Mouse (Mus musculus): Measurements from ENCODE around the gene Slc7a15. TPM values are rescaled to one million over a fixed set of nuclear protein-coding genes. Genes with fewer than 3 reads are reported as not detected.
"Not testable (repeated sequence)": the region's sequence is repeated elsewhere in the genome, so short reads cannot be mapped to it uniquely, and the experiment has no call there.

The Slc7a15 gene
- not detected for total RNA-seq (2021)

GRCm38 (mm10) chr12:8598966-8599365 is at the start of gene Slc7a15:
Gene Slc7a15, minus strand, starts transcription at chr12:8599066.
- intact Hi-C loops (cut with DNase I); DNase-seq (ENCODE audit: low spot score): not testable (repeated sequence)

- DNase-seq (ENCODE audit: low spot score); intact Hi-C loops (cut with DNase I): not testable (repeated sequence)
Measured at GRCm38 (mm10) chr12:8648211-8648610, 49.3 kb upstream of the Slc7a15 start.

DNA sequence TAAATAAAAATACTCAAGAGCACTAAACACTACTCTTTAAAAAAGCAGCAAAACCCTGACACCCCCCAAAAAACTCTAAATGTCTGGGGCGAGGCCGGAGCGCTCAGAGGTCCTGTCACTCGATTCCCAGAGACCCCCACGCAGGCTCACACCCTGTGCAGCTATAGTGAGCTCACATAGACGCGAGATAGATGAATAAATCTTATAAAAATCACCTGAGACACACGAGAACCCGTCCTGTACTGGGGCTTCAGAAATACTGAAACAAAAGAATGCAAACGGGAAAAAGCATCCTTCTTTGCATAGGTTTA is 42.5 kb upstream of the Slc7a15 start:
- intact Hi-C loops (cut with DNase I), result loop anchor here (2.0 kb wide), 1 partner anchor 361 kb away; no protein-coding TSS in a partner anchor
- DNase-seq (ENCODE audit: low spot score), result no peak

DNA sequence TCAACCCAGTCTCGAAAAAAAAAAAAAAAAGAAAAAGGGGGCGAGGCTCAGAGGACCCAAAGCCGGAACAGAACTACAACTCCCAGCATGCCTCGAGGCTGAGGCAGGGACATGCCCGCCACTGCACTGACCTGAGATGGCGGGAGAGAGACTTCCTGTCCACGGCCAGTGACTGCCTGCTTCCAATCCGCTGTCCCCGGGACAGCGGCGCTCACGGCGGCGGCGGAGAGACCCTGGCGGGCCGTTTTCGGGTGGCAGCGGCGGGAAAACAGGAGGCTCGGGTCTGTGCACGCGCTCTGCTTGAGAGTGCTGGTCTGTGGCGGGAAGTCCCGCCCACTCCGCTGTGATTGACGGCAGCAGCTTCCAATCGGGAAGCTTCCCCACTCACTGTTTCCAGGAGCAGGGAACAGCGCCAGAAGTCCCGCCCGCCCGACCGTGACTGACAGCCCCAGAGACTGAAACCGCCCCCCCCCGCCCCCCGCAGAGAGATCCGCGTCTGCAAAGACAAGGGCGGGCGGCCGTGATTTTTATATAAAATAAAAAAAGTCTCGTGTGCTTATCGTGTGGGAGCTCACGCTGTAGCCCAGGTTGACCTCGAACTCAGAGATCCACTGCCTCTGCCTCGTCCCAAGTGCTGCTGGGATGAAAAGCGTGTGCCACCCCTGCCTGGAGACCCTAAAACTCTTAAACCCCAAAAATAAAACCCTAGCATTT is 42.0 kb upstream of the Slc7a15 start:
- peak; percentile 94 for DNase-seq (ENCODE audit: low spot score)
- intact Hi-C loops (cut with DNase I), result loop anchor here (2.0 kb wide), 1 partner anchor 362 kb away; no protein-coding TSS in a partner anchor

DNA sequence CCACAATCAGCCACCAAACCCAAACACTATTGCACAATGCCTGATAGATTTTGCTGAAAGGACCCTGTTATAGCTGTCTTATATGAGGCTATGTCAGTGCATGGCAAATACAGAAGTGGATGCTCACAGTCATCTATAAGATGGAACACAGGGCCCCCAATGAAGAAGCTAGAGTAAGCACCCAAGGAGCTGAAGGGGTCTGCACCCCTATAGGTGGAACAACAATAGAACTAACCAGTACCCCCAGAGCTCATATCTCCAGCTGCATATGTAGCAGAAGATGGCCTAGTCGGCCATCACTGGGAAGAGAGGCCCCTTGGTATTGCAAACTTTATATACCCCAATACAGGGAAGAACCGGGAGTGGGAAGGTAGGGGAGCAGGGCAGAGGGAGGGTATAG is 41.3 kb upstream of the Slc7a15 start:
- not testable (repeated sequence) for DNase-seq (ENCODE audit: low spot score)
- intact Hi-C loops (cut with DNase I), result loop anchor here (2.0 kb wide), 1 partner anchor 363 kb away; no protein-coding TSS in a partner anchor

DNA sequence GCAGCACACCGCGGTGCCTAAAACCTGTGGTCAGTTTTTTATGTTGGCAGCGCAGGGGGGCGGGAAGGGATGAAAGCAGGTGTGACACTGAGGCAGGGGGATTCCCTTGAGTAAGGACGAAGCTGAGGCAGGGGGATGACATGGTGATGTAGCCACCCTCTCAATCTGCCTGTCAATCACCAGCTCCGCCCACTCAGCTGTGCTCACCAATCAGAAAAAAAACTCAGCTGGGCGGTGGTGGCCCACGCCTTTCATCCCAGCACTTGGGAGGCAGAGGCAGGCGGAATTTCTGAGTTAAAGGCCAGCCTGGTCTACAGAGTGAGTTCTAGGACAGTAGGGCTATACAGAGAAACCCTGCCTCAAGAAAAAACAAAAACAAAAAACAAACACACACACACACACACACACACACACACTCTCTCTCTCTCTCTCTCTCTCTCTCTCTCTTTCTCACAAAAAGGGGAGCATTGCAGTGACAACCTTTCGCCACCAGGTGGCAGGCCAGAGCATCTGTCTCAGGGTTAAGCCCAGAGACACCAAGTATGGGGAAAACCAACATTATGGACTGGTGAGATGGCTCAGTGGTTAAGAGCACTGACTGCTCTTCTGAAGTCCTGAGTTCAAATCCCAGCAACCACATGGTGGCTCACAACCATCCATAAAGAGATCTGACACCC is 39.7 kb upstream of the Slc7a15 start:
- intact Hi-C loops (cut with DNase I), result loop anchor here (2.0 to 10.0 kb wide), 3 partner anchors 34 to 314 kb away; no protein-coding TSS in a partner anchor
- peak; percentile 35 for DNase-seq (ENCODE audit: low spot score)

DNA sequence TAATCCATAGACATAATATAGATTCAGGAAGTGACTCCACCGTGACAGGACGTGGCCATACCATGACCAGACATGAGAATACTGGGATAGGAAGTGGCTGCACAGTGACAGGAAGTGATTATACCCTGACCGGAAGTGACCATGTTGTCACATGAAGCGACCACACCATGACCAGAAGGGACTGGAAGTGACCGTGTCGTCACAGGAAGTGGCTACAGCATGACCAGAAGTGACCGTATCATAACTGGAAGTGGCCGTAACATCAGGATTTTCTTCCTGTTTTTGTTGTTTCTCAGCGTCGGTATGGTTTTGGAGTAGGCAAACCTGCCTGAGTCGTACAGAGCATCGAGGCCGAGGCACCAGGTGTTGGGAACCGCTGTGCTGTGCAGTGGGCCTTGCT is 38.1 kb upstream of the Slc7a15 start:
- intact Hi-C loops (cut with DNase I), result loop anchor here (5.0 to 10.0 kb wide), 2 partner anchors 245 to 312 kb away; no protein-coding TSS in a partner anchor
- DNase-seq (ENCODE audit: low spot score), result no peak

DNA sequence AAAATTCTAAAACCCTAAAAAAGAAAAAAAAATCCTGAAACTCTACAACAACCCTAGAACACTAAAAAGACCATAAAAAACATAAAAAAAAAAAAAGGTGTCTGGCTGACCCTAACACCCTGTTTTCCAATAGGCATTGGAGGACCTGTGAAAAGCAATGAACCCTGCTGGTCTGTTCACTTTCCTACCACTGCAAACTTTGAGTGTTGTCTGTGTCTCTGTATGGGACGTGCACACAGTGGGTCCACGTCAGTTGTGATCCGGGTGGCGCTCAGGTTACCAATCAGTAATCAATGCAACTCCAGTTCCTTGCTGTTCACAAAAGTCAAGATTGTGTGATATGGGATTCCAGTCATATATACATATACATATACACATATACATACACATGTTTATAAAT is 36.7 kb upstream of the Slc7a15 start:
- intact Hi-C loops (cut with DNase I), result loop anchor here (5.0 to 10.0 kb wide), 2 partner anchors 247 to 311 kb away; no protein-coding TSS in a partner anchor

DNA sequence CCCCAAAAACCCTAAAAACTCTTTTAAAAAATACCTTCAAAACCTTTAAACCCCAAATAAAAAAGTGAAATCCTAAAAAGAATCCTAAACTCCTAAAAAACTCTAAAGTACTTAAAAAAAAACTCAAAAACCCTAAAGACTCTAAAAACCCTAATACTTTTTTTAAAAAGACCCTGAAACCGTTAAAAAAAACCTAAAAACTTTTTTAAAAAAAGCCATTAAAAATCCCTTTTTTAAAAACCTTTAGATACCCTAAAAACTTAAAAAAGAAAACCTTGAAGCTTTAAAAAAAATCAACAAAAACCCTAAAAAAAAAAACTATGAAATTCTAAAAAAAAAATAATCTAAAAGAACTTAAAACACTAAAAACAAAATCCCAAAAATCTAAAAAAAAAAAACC is 35.4 kb upstream of the Slc7a15 start:
- intact Hi-C loops (cut with DNase I), result loop anchor here (10.0 kb wide), 1 partner anchor 310 kb away; no protein-coding TSS in a partner anchor
- DNase-seq (ENCODE audit: low spot score), result no peak

More for the DNA sequence above, 36.7 kb upstream of the Slc7a15 start:
- DNase-seq (ENCODE audit: low spot score), result no peak

GRCm38 (mm10) chr12:8632737-8633365 is 34.0 kb upstream of the Slc7a15 start:
- intact Hi-C loops (cut with DNase I), result loop anchor here (10.0 kb wide), 1 partner anchor 308 kb away; no protein-coding TSS in a partner anchor
- no peak for DNase-seq (ENCODE audit: low spot score)

DNA sequence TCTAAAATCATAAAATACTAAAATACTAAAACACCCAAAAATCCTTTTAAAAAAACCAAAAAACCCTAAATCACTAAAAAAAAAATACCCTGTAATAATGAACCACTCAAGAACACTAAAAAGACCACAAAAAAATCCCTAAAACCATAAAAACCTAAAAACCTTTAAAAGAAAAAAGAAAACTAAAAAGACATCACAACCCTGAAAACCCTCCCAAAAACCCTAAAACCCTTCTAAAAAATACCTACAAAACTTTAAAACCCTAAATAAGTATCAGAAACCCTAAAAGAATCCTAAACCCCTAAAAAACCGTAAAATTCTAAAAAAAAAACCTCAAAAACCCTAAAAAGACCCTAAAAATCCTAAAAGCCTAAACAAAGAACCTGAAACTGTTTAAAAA is 32.8 kb upstream of the Slc7a15 start:
- no peak for DNase-seq (ENCODE audit: low spot score)
- intact Hi-C loops (cut with DNase I), result loop anchor here (10.0 kb wide), 1 partner anchor 307 kb away; no protein-coding TSS in a partner anchor

DNA sequence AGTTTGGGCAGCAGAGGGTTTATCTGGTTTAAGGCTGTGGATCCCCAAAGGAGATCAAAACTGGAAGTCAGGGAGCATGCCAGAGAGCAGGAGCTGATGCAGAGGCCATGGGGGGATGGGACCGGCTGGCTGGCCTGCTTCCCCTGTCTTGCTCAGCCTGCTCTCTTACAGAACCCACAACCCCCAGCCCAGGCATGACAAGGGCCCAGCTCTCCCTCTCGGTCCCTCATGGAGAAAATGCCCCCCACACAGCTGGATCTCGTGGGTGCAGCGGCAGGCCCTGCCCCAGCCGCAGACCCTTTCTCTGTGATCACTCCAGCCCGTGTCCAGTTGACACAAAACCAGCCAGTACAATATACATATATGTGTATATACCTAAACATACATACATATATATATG is 30.7 kb upstream of the Slc7a15 start:
- intact Hi-C loops (cut with DNase I), result no loop called here
- DNase-seq (ENCODE audit: low spot score), result no peak

- intact Hi-C loops (cut with DNase I), result no loop called here
- no peak for DNase-seq (ENCODE audit: low spot score)
Measured at GRCm38 (mm10) chr12:8620678-8621018, 21.8 kb upstream of the Slc7a15 start.

DNA sequence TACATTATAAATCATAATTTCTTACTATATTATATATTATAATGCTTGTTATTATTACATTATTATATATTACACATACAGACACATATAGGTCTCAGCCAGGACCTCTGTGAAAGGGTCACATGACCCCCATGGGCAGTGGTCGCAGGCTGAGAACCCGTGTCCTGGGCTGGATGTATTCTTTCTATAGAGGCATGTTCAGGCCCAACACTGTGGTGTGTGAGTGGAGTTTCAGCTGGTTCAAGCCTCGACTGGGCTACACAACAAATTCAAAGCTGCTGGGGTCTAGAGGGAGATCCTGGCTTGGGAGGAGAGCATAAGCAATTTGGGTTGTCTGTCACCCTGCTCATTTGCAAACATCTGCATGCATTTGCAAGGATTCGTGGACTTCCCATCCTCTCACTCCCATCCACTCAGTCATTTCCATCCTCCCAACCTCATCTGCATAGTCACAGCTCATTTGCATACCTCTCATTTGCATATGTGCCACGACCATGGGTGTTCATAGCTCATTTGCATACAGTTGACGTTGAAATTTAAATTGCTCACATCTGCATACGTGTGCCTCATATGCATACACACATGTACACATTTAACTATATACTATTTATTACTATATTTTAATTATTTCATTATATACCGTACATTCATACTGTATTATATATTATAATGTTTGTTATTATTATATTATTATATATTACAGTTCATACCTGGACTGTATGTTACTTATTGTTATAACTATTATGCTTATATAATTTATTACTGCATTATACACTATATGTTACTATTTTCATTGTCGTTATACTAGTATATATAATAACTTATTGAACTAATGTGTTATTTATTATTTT is 21.2 kb upstream of the Slc7a15 start:
- intact Hi-C loops (cut with DNase I), result no loop called here
- DNase-seq (ENCODE audit: low spot score), result no peak

- DNase-seq (ENCODE audit: low spot score), result no peak
- intact Hi-C loops (cut with DNase I), result no loop called here
Measured at GRCm38 (mm10) chr12:8618271-8618670, 19.4 kb upstream of the Slc7a15 start.

- intact Hi-C loops (cut with DNase I), result no loop called here
- no peak for DNase-seq (ENCODE audit: low spot score)
Measured at GRCm38 (mm10) chr12:8609070-8609469, 10.2 kb upstream of the Slc7a15 start.

DNA sequence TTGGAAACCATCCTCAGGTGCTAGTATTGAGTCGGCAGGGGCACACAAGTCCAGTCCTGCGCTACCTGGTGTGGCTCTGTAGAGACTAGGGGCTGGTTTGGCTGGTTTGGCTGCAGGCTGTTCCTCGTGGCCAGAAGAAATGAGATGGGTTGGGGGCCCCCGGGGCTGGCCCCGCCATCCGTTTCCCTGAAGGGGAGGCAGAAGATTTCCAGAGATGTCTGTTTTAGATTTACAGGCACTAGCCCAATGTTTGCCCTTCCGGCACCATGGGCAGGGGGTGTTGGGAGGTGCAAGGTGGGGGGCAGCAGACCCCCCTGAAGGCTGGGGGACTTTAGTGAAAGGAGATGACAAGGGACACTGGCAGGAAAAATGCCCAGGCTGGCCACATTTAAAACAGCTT is 3.3 kb downstream of the Slc7a15 start:
- intact Hi-C loops (cut with DNase I), result no loop called here
- DNase-seq (ENCODE audit: low spot score), result no peak

DNA sequence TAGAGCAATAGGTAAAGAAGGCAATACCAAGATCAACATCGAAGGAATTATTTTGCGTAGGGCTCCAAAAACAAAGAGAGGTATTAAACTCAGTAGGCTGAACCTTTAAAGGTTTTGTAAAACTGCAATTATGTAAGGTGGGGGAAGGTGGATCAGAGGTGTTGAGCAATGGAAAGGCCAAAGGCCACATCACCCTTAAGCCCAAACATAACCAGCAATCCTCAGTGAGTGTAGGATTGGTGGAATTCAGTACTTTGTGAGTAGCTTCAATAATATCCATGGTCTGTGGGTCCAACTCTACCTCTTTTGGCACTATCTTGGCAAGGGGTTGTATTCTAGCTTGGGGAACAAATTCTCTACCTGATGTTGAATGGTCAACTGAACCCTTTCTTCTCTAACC is 7.5 kb downstream of the Slc7a15 start:
- DNase-seq (ENCODE audit: low spot score); intact Hi-C loops (cut with DNase I): not testable (repeated sequence)

DNA sequence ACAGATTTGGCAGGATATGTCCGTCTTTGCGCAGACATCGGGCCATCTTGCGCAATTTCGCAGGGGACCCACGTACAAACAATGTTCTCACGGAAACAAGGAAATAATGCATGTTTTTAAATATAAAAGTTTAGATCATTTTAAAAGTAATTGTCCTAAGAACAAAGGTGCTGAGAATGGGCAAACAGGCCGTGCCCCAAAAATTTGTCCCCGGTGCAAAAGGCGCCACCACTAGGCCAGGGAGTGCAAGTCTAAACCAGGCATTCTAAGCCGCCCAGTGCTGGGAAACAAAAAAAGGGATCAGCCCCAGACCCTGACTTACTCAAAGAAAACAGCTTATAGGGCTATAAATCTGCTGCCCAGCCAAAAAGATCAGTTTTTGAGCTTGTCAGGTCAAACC is 25.5 kb downstream of the Slc7a15 start:
- intact Hi-C loops (cut with DNase I), result no loop called here

DNA sequence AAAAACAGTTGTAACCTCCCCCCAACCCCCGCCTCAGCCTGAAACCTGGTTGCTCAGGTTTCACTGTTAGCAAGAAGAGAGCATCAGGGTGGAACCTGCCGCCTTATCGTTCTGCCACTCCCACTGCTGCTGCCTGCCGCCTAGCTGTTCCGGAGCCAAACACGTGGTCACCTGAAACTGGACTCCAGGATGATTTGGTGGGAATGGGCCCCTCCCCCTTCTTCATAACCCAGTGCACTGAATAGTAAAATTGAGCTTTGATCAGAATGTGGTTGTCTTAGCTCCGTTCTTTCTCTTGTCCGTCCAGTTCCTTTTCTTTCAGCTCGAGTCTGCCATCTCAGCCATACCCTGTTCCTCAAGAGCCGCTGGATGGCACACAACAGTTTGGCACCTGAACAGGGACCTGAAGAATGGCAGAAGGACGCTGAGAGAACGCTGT is 26.9 kb downstream of the Slc7a15 start:
- DNase-seq (ENCODE audit: low spot score); intact Hi-C loops (cut with DNase I): not testable (repeated sequence)

More for the DNA sequence above, 25.5 kb downstream of the Slc7a15 start:
- DNase-seq (ENCODE audit: low spot score), result no peak
